In genomic region chr12:99385897-99386834, GRCm38 (mm10) we compare ENCODE assay signal across 9 mouse cellular contexts.
DNase-seq lines count a peak whose midpoint lies in the region; ATAC-seq and TF ChIP-seq lines count a peak whose summit lies in the region.
"Had no signal": no experiment of that assay in that cellular context is flagged by ENCODE, and none has a peak within 500 bp of the region (broad histone marks: within the 10 kb centered on the region; RNA-seq: fewer than 3 reads in every experiment).

No protein-coding gene starts in this region.

- peak overlapping the region; percentile 19 for H3K4me2 ChIP-seq in heart, embryonic 11.5 days
- peak overlapping the region; percentile 26; the same call in 1 of the 2 replicates for H3K4me2 ChIP-seq in heart, embryonic 14.5 days (ENCODE audit: low read length)

- H3K9me3 ChIP-seq in heart, embryonic 11.5 days (replicated peaks; ENCODE audit: control insufficient read depth, low read length), result no peaks in the 10 kb centered on the region
- no peaks in the 10 kb centered on the region for H3K9me3 ChIP-seq in E14TG2a.4 (ENCODE audit: low read length)
- no peaks in the 10 kb centered on the region for H3K9me3 ChIP-seq in heart, embryonic 14.5 days (ENCODE audit: control insufficient read depth, low read length)

- peak overlapping the region; percentile 46 for H3K27ac ChIP-seq in heart, embryonic 11.5 days (ENCODE audit: low read depth, low read length)
- H3K27ac ChIP-seq in heart, embryonic 14.5 days (replicated peaks in 1 of 2; ENCODE audit: control insufficient read depth in 1 of 2, insufficient read depth in 1 of 2, low read depth in 2 of 2, low read length in 2 of 2), result peak overlapping the region; percentile 73 to 76

- ATAC-seq in heart, embryonic 11.5 days (replicated peaks; ENCODE audit: insufficient number of reproducible peaks, low FRiP score, low TSS enrichment), result peak; percentile 52; the same call in 1 of the 2 replicates
- ATAC-seq in heart, embryonic 14.5 days (ENCODE audit: insufficient number of reproducible peaks, insufficient read depth, low FRiP score, low read depth), result 0 out of 2 replicates have a peak, but pooled peaks have one; percentile 41

- no peak for DNase-seq in heart, adult 18-20 months
- peak; percentile 64 for DNase-seq in R1 (ENCODE audit: low read depth, low spot score)
- DNase-seq in frontal cortex, postnatal 36 days (ENCODE audit: low spot score in 2 of 2), result no peak
- DNase-seq in lung, postnatal 25 days (ENCODE audit: low spot score), result no peak
- DNase-seq: kidney, adult 18-20 months had no signal

- 41% methylated on average over 17 of the region's 17 CpGs for WGBS in heart, embryonic 11.5 days (ENCODE audit: insufficient replicate concordance)
- 35% methylated on average over 17 of the region's 17 CpGs for WGBS in heart, embryonic 14.5 days

- 0 out of 2 replicates have a peak overlapping the region, but pooled peaks have one; percentile 22 for H3K9ac ChIP-seq in heart, embryonic 11.5 days (ENCODE audit: low read depth, low read length)
- H3K9ac ChIP-seq in heart, embryonic 14.5 days (ENCODE audit: low read length), result peak overlapping the region; percentile 32

- no peak overlapping the region for H3K4me3 ChIP-seq in heart, embryonic 11.5 days (ENCODE audit: low read depth, low read length)
- H3K4me3 ChIP-seq in E14TG2a.4 (replicated peaks; ENCODE audit: low read length), result peak overlapping the region; percentile 35; the same call in 1 of the 2 replicates
- no peak overlapping the region for H3K4me3 ChIP-seq in heart, embryonic 14.5 days (ENCODE audit: control insufficient read depth in 1 of 2, insufficient read depth in 1 of 2, low read depth in 1 of 2, low read length in 2 of 2)

- 0 out of 2 replicates have a peak, but pooled peaks cover 3% of the 10 kb centered on the region for H3K36me3 ChIP-seq in heart, embryonic 11.5 days (ENCODE audit: control insufficient read depth, insufficient read depth, low read length)
- peaks cover 62% of the 10 kb centered on the region for H3K36me3 ChIP-seq in E14TG2a.4 (ENCODE audit: insufficient read depth, low read length)
- H3K36me3 ChIP-seq in heart, embryonic 14.5 days (ENCODE audit: control insufficient read depth, insufficient read depth, low read length), result peaks cover 21% of the 10 kb centered on the region

- peaks cover 21% of the 10 kb centered on the region for H3K4me1 ChIP-seq in heart, embryonic 11.5 days (ENCODE audit: control insufficient read depth, insufficient read depth, low read length)
- peaks cover 95% of the 10 kb centered on the region for H3K4me1 ChIP-seq in E14TG2a.4 (replicated peaks; ENCODE audit: low read depth, low read length)
- H3K4me1 ChIP-seq in heart, embryonic 14.5 days (ENCODE audit: control insufficient read depth in 2 of 2, insufficient read depth in 2 of 2, low read length in 2 of 2), result peaks cover 15 to 23% of the 10 kb centered on the region in 2 experiments

- TF ChIP-seq CTCF in E14TG2a.4 (conservative IDR thresholded peaks at IDR 0.05; ENCODE audit: low read length), result no peak

- H3K27me3 ChIP-seq in heart, embryonic 11.5 days (ENCODE audit: control insufficient read depth, insufficient read depth, low read length), result no peaks in the 10 kb centered on the region
- no peaks in the 10 kb centered on the region for H3K27me3 ChIP-seq in E14TG2a.4 (ENCODE audit: insufficient read depth, low read length)
- no peaks in the 10 kb centered on the region for H3K27me3 ChIP-seq in heart, embryonic 14.5 days (ENCODE audit: control insufficient read depth, insufficient read depth, low read length)
- H3K27me3 ChIP-seq: CH12.LX had no signal
